Mouse (Mus musculus): Measurements from ENCODE around the gene Dmp1. TPM values are rescaled to one million over a fixed set of nuclear protein-coding genes. Genes with fewer than 3 reads are reported as not detected.

The Dmp1 gene
- polyA plus RNA-seq, 1 experiment from 2014 or later, result 0.26 TPM

DNA sequence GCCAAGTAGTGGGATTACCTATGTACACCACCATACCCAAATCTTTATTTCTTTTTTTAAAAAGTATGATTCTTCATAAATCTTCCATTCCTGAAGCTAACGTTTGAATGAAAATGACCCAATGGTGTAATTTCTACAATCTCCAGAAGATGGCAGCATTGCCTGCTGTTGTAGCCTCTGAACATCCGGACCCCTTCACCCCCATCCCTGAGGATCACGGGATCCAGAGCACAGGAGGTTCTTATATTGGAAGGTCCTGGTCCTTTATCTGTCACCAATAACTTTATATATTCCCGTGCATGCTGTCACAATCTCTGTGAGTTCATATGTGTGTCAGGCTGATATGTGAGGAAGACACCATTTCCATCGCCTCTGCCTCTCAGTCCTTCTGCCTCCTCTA is 16.5 kb downstream of the Dmp1 start:
- no peak overlapping the region for H3K4me3 ChIP-seq
- no peaks in the 10 kb centered on the region for H3K27me3 ChIP-seq (ENCODE audit: poor library complexity, severe bottlenecking)
- H3K36me3 ChIP-seq (replicated peaks), result no peaks in the 10 kb centered on the region
- H3K27ac ChIP-seq, result no peak overlapping the region
- no peak for DNase-seq (ENCODE audit: extremely low spot score, low spot score)
- WGBS, result 39% methylated on average over 5 of the region's 5 CpGs
- H3K4me1 ChIP-seq, result no peaks in the 10 kb centered on the region
- no peaks in the 10 kb centered on the region for H3K9me3 ChIP-seq

DNA sequence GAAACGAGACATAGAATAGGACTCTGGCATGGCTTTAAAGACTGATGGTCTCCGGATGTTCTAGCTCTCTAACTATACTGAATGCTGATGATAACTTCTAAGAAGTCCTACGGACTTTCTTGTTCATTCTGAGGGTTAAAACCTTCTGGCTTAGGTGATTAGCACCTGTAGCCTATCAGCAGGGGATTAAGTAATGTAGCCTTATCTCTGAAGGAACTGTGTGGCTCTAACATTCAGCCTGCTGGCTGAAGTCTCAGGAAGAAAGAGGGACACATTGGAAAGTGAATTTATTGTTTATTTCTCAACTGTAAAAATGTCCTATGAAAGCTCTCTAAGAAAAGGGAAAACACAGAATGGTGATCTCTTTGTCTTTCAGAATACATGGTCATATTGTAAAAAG is 21.9 kb downstream of the Dmp1 start:
- H3K9me3 ChIP-seq, result no peaks in the 10 kb centered on the region
- no peaks in the 10 kb centered on the region for H3K27me3 ChIP-seq (ENCODE audit: poor library complexity, severe bottlenecking)
- H3K27ac ChIP-seq, result no peak overlapping the region
- no peak for DNase-seq (ENCODE audit: extremely low spot score, low spot score)
- peaks cover 12% of the 10 kb centered on the region for H3K4me1 ChIP-seq
- 80% methylated on average over 3 of the region's 3 CpGs for WGBS
- H3K36me3 ChIP-seq (replicated peaks), result no peaks in the 10 kb centered on the region
- H3K4me3 ChIP-seq, result no peak overlapping the region

DNA sequence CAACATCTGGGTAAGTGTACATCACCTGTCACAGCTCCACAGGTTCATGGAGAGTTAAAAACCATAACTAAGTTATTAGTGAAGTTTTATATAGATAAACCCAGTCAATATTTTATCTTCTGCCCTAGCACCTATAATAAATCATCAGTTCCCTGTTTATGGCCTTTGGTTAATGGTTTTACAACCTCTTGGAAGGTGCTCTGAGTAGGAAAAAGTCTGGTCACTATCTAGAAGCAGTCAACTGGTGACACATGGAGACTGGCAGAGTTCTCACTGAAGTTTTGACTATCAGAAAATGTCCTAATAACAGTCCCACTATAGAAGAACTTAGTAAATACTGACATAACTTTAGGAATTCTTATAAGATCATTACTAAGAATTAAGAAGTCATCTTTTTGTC is 22.3 kb downstream of the Dmp1 start:
- no peak overlapping the region for H3K27ac ChIP-seq
- no peaks in the 10 kb centered on the region for H3K36me3 ChIP-seq (replicated peaks)
- H3K4me3 ChIP-seq, result no peak overlapping the region
- H3K9me3 ChIP-seq, result no peaks in the 10 kb centered on the region
- H3K4me1 ChIP-seq, result peaks cover 16% of the 10 kb centered on the region
- no peak for DNase-seq (ENCODE audit: extremely low spot score, low spot score)
- H3K27me3 ChIP-seq (ENCODE audit: poor library complexity, severe bottlenecking), result no peaks in the 10 kb centered on the region

DNA sequence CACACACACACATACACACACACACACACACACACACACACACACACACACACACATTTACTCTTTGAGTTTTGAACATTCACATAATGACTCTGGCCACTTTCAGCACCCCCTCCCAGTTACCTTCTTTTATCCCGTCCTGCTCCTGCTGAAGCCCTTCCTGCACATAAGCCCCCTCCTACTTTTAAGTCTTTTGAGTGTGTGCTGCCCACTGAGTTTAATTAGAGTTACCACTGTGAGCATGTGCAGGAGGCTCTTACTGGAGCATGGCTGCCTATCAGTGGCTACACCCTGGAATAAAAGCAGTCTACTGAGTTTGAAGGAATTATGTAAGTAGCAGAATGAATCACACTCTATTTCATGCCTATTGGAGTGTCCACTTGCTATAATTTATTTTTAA is 26.1 kb downstream of the Dmp1 start:
- Histone ChIP-seq H3K4me1 (peaks cover 16% of the 10 kb centered on the region), H3K27me3 (ENCODE audit: poor library complexity, severe bottlenecking) (no peaks in the 10 kb centered on the region), H3K4me3 (no peak overlapping the region), H3K36me3 (replicated peaks) (no peaks in the 10 kb centered on the region), H3K9me3 (no peaks in the 10 kb centered on the region), H3K27ac (no peak overlapping the region)
- WGBS, result 9% methylated on average over 1 of the region's 1 CpGs
- DNase-seq (ENCODE audit: extremely low spot score, low spot score), result peak; percentile 26

DNA sequence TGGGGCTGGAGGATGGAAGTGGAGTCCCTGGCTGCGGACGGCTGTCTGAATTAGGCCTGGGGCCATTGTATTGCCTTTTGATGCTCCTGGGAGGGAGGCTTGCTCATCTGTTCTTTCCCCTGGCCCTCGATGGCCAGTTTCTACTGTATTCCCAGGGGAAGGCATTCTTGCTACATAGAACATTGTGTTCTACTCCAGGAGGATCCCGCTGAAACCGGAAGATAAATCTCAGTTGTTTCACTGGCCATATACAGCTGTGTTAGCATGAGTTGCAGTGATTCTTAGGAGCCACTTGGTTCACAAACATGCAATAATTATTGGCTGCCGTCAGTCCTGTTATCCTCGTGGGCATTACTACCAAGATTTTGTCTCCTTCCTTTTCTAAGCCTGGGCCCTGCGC is 34.3 kb downstream of the Dmp1 start:
- 81% methylated on average over 8 of the region's 8 CpGs for WGBS
- Histone ChIP-seq H3K9me3 (no peaks in the 10 kb centered on the region), H3K27ac (no peak overlapping the region)

DNA sequence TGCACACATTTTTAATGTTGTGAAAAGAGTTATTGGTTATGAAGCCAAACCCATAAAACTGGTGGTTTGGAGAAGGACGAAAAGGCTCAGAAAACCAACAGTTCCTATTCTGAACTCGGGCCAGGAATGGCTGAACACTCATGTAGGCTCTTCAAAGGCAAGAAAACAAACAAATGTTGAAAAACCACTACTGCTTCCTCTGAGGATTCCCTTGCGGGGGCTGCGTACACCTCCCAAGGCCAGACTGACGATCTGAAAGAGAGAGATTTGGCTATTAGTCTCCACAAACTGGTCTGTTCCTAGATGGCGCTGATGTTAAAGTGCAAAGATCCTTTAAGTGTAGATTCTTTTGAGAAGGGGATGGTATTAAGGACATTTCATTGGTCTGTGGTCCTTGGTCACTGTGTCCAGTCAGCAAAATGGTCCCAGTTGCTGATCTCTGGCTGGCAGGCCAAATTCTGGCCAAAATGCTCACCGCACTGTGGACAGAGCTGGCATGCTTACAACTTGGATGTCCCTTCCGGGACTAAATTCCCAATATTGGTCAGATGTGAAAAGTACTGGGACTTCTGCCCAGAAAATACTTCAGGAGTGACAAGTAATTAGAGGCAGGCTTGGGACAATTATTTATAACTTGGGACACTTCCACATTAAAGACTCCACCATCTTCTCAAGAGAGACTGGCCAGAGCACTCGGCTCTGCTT is 37.4 kb downstream of the Dmp1 start:
- H3K4me3 ChIP-seq, result no peak overlapping the region
- H3K4me1 ChIP-seq, result no peaks in the 10 kb centered on the region
- 91% methylated on average over 9 of the region's 9 CpGs for WGBS
- no peak for DNase-seq (ENCODE audit: extremely low spot score, low spot score)
- H3K27ac ChIP-seq, result no peak overlapping the region
- no peaks in the 10 kb centered on the region for H3K27me3 ChIP-seq (ENCODE audit: poor library complexity, severe bottlenecking)
- no peaks in the 10 kb centered on the region for H3K36me3 ChIP-seq (replicated peaks)
- no peaks in the 10 kb centered on the region for H3K9me3 ChIP-seq

More for the DNA sequence above, 34.3 kb downstream of the Dmp1 start:
- Histone ChIP-seq H3K4me1 (no peaks in the 10 kb centered on the region), H3K4me3 (no peak overlapping the region), H3K36me3 (replicated peaks) (no peaks in the 10 kb centered on the region), H3K27me3 (ENCODE audit: poor library complexity, severe bottlenecking) (no peaks in the 10 kb centered on the region)
- DNase-seq (ENCODE audit: extremely low spot score, low spot score), result no peak

DNA sequence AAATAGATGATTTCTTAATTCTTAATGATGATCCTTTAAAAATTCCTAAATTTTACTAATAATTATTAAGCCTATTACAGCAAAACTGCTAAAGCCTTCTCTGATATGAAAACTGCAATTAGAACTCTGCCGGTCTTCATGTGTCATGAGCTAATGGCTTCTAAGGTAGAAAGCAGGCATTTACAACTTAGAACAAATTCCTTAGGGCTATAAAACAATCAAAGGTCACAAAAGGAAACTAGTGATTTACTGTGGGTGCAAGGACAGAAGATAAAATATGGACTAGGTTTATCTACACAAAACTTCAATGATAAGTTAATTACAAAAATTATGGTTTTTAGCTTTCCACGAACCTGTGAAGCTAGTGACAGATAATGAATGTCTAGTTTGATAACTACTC is 41.8 kb downstream of the Dmp1 start:
- no peak for DNase-seq (ENCODE audit: extremely low spot score, low spot score)
- Histone ChIP-seq H3K4me3 (no peak overlapping the region), H3K9me3 (no peaks in the 10 kb centered on the region), H3K27me3 (ENCODE audit: poor library complexity, severe bottlenecking) (no peaks in the 10 kb centered on the region), H3K36me3 (replicated peaks) (no peaks in the 10 kb centered on the region), H3K4me1 (no peaks in the 10 kb centered on the region), H3K27ac (no peak overlapping the region)
- 94% methylated on average over 2 of the region's 2 CpGs for WGBS

DNA sequence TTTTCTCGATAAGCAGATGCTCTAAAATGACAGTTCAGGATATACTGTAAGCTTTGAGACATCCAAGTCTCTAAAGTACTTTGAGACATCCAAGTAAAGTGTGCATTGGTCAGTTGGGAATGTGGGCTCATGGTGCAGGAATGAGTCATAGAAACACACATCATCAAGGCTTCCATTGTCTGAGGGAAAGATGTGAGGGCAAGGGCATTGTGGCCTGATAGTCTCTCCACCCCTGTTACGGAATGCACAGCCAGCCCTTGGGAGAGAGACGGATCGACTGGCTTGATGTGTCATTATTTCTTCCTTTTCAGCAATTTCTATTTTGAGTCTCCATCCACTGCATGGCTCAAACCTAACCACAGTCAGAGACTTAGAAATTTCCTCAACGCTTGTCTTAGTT is 49.4 kb downstream of the Dmp1 start:
- WGBS, result 91% methylated on average over 5 of the region's 5 CpGs
- H3K27ac ChIP-seq, result no peak overlapping the region
- H3K4me3 ChIP-seq, result no peak overlapping the region
- H3K27me3 ChIP-seq (ENCODE audit: poor library complexity, severe bottlenecking), result no peaks in the 10 kb centered on the region
- H3K9me3 ChIP-seq, result no peaks in the 10 kb centered on the region
- no peaks in the 10 kb centered on the region for H3K36me3 ChIP-seq (replicated peaks)
- DNase-seq (ENCODE audit: extremely low spot score, low spot score), result no peak
- no peaks in the 10 kb centered on the region for H3K4me1 ChIP-seq

DNA sequence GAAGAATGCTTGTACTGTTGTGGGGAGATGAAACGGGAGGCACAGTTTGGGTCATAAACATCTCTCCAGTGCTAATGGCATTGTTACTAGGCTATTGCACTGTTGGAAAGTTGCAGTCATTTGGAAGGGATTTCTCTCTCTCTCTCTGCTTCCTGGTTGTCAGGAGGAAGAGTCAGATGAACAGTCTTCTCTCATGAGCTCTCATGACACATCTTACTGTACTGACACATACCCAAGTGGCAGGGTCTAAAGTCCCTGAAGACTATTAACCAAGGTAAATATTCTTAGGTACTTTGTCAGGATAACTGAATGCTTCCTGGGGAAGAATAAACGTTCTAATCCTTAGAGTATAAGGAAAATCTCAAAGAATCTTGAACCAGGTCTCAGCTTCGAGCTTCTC is 54.2 kb downstream of the Dmp1 start:
- no peaks in the 10 kb centered on the region for H3K36me3 ChIP-seq (replicated peaks)
- no peak overlapping the region for H3K27ac ChIP-seq
- H3K4me1 ChIP-seq, result no peaks in the 10 kb centered on the region
- no peaks in the 10 kb centered on the region for H3K9me3 ChIP-seq
- WGBS, result 74% methylated on average over 3 of the region's 3 CpGs
- no peak overlapping the region for H3K4me3 ChIP-seq
- DNase-seq (ENCODE audit: extremely low spot score, low spot score), result no peak
- no peaks in the 10 kb centered on the region for H3K27me3 ChIP-seq (ENCODE audit: poor library complexity, severe bottlenecking)

DNA sequence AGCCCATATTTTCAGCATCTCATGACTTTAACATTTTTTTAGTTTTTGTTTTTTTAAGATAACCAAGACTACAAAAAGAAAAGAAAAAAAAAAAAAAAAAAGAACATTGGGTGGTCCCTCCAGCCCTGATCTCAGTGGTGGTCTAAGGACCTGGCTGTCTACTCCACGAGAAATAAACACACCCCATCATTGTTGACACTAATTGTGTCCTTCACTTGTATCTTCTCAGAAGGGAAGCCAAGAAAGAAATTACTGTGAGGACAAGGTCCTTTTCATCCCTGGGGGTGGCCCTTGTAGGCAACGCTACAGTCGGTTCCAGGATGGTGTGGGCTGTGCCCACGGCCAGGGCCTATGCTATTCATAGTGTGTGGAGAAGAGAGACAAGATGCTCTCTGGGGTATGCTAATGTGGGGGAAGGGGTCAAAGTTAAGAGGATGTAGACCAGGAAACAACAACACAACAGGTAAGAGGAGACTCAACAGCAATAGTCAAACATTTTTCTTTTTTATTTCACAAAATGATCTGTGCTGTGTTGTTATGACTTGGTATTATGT is 59.6 kb downstream of the Dmp1 start:
- Histone ChIP-seq H3K27ac (no peak overlapping the region), H3K27me3 (ENCODE audit: poor library complexity, severe bottlenecking) (no peaks in the 10 kb centered on the region), H3K4me3 (no peak overlapping the region), H3K36me3 (replicated peaks) (no peaks in the 10 kb centered on the region), H3K9me3 (no peaks in the 10 kb centered on the region), H3K4me1 (no peaks in the 10 kb centered on the region)
- no peak for DNase-seq (ENCODE audit: extremely low spot score, low spot score)
- 90% methylated on average over 4 of the region's 4 CpGs for WGBS

DNA sequence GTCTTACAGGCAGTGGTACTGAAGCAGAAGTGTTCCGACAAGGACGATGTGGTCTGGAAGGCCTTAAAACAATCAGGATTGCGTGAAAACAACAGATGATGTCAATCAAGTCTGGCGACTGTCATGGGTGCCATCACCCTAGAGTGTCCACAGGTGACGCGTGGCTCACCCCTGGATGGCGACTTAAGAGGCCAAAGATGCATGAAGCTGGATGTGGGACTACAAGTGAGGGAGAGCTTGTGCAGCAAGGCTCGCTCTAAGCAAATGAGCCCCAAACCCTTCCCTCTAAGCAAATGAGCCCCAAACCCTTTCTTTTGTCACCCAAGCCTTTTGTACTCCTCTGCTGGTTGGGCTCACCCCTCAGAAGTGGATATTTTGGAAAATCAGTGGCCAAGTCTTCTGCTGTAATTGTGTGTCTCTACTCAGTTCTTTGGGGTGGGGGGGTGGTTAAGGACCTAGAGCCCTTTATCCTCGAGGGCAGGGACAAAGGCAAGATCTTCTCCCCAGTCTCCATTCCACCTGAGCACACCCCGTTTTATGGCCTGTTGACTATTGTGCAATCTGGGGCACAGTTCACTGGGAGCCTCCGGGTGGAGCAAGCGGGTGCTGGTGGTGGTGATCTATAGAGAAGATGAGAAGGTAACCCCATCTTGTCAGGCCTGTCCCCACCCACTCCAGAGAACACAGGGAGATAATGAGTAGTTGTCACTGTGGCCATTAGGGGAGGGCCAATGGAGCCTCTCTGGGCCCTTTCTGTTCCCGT is 60.8 kb downstream of the Dmp1 start:
- no peak for DNase-seq (ENCODE audit: extremely low spot score, low spot score)
- no peaks in the 10 kb centered on the region for H3K27me3 ChIP-seq (ENCODE audit: poor library complexity, severe bottlenecking)
- no peak overlapping the region for H3K4me3 ChIP-seq
- H3K36me3 ChIP-seq (replicated peaks), result no peaks in the 10 kb centered on the region
- H3K4me1 ChIP-seq, result no peaks in the 10 kb centered on the region
- 89% methylated on average over 13 of the region's 13 CpGs for WGBS
- H3K27ac ChIP-seq, result no peak overlapping the region
- H3K9me3 ChIP-seq, result no peaks in the 10 kb centered on the region
